Mouse (Mus musculus) central nervous system, embryonic 11.5 days (tissue): ENCODE measurements around the gene Rasal1. TPM values are rescaled to one million over a fixed set of nuclear protein-coding genes. Genes with fewer than 3 reads are reported as not detected.

Source experiments
- polyA plus RNA-seq: library from polyadenylated mRNA; depleted of rRNA; stranded (reverse); fragments of >200 nt; gene quantifications from 2 replicates; pipeline ENCODE4 v1.2.3, GENCODE M21; 2012; rRNA removed

Gene Rasal1
- polyA plus RNA-seq, result 0.14 and 0.24 TPM in 2 replicates

DNA sequence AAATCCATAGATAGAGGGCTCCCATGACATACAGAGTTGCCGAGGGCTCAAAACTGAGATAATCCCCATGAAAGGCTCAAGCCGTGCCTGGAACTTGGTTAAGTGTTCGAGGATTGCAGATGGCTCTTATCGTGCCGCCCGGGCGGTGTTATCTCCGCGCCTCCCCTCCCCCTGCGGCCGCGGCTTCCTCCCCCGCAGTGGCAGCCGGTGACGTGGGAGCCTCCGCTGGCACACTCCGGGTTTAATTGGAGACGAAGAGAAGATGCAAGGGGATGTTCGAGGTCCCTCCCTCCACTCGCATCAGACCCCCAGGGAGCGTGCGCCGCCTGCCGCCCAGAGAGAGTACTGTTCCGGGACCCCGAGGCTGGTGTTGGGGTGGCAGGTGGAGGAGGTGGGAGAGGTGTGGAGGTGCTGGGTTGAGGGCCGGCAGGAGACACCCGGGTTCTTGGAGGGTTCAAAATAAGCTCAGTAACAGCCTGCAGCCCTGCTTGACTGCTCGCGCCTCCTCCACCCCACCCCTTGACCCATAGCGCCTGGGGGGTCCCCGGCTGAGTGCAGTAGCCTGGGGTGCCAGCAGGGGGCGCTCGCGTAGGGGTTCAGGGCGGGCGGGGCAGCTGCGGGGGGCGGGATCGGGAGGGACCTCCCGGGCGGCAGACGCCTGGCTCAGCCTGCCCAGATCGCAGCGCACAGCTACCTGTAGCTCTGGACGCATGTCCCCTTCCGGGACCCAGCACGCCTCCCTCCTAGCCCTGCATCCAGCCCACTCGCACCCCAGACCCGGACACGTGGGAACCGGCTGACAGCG, at the start of gene Rasal1:
TSS of gene Rasal1 (plus strand) at position 244 of the 805 bp plus-strand sequence.

GRCm38 (mm10) chr5:120612442-120612821, 36.2 kb upstream of the Rasal1 start, which contains the start of the genes Rita1 and Ddx54:
Gene Rita1 (minus strand): TSS chr5:120612589.
Gene Ddx54 (plus strand): TSS chr5:120612739.

DNA sequence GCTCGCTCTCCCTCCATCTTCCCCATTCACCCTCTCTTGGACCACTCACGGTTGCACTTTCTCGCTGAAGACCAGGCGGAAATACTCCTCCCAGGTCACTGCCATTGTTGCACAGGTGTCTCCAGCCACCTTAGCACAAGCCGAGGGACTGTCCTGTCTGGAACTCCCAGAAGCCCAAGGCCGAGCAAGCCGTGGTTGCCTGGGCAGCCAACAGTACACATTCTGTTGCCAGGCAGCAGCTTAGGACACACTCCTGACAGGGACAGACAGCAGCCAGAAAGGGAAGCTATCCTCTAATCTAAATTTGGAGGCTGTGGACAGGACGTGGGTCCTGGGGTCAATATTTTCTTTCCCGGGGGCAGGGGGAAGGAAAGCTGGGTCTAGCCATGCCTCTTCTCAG, 14.5 kb upstream of the Rasal1 start, which contains the start of gene Cfap73:
TSS of gene Cfap73 (minus strand) at position 105 of the 400 bp plus-strand sequence.

DNA sequence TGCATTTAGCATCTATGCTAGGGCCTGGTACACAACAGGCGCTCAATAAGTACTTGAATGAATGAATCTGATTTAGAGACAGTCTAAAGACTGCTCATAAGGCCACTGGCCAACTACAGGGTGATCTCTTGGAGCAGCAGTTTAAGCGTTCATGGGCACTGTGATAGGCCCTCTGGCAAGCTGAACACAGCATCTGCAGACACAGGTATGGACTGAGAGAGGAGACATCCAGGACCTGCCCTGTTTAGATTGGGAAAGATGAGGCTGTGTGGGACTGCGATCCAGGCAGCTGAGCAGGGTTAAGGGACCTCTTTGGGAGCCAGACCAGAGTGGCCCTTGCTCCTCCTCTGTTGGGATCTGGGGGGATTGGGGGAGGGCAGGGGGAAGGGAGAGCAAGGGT, 63.2 kb downstream of the Rasal1 start, which contains the start of gene Dtx1:
TSS of gene Dtx1 (minus strand) at position 101 of the 400 bp plus-strand sequence.

Other genes starting within 250 kb of the Rasal1 start
- 13.6 and 21.9 TPM in 2 replicates for gene Lhx5, start 217.1 kb upstream of the Rasal1 start, polyA plus RNA-seq
- 5.2 and 5.9 TPM in 2 replicates for gene Sdsl, start 176.0 kb upstream of the Rasal1 start, polyA plus RNA-seq
- gene Sds, start 172.3 kb upstream of the Rasal1 start, polyA plus RNA-seq, result 0.06 TPM in 2 replicates
- 10.0 and 17.9 TPM in 2 replicates for gene Plbd2, start 145.2 kb upstream of the Rasal1 start, polyA plus RNA-seq
- gene Slc8b1, start 137.6 kb upstream of the Rasal1 start, polyA plus RNA-seq, result 4.4 and 5.1 TPM in 2 replicates
- 14.3 and 26.2 TPM in 2 replicates for gene Tpcn1, start 60.1 kb upstream of the Rasal1 start, polyA plus RNA-seq
- gene Iqcd, start 59.8 kb upstream of the Rasal1 start, polyA plus RNA-seq, result 1.7 and 3.7 TPM in 2 replicates
- gene Rita1, start 36.2 kb upstream of the Rasal1 start, polyA plus RNA-seq, result 22.7 and 23.9 TPM in 2 replicates
- 38.4 and 40.1 TPM in 2 replicates for gene Ddx54, start 36.1 kb upstream of the Rasal1 start, polyA plus RNA-seq
- gene Cfap73, start 14.6 kb upstream of the Rasal1 start, polyA plus RNA-seq, result 0.09 and 0.11 TPM in 2 replicates
- 9.1 and 13.1 TPM in 2 replicates for gene Dtx1, start 63.1 kb downstream of the Rasal1 start, polyA plus RNA-seq
- 0.36 and 0.40 TPM in 2 replicates for gene Oas2, start 101.0 kb downstream of the Rasal1 start, polyA plus RNA-seq
- gene Oas3, start 128.8 kb downstream of the Rasal1 start, polyA plus RNA-seq, result 0.14 and 0.19 TPM in 2 replicates
- gene Oas1e, start 146.7 kb downstream of the Rasal1 start, polyA plus RNA-seq, result 0.04 and 0.09 TPM in 2 replicates
- 0.47 and 0.71 TPM in 2 replicates for gene Oas1c, start 163.7 kb downstream of the Rasal1 start, polyA plus RNA-seq
- not detected in 2 replicates for gene Oas1f, start 198.6 kb downstream of the Rasal1 start, polyA plus RNA-seq
- not detected in 2 replicates for gene Oas1h, start 212.6 kb downstream of the Rasal1 start, polyA plus RNA-seq
- 0.12 and 0.19 TPM in 2 replicates for gene Oas1g, start 238.8 kb downstream of the Rasal1 start, polyA plus RNA-seq